Mouse (Mus musculus): Measurements from ENCODE around the gene Spag9. TPM values are rescaled to one million over a fixed set of nuclear protein-coding genes. Genes with fewer than 3 reads are reported as not detected.

Gene Spag9
- 74.9 and 93.0 TPM in 2 replicates for polyA plus RNA-seq (2012; rRNA removed)

DNA sequence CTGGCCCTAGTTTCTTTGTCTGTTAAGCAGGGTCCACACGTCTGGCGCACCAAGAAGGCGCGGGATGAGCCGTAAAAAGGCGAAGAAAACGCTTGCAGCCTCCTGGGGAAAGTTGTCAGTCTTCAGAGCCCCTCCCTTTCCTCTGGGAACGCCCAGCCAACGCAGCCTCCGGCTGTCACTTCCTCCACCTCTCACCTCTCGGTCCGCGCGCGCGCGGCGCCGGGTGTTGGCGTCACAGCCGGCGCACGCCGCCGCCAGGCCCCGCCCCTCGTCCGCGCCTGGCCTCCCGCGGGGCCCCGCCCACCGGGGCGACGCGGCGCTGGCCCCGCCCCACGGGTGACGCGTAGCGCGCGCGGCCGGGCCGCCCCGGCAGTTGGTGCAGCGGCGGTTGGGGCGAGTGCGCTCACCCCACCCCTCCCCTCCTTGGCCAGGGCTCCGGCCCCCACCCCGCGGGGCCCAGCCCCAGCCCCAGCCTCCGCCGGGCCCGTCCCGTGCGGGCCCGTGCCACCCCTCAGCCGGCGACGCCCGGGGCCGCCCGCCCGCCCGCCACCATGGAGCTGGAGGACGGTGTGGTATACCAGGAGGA, at the start of gene Spag9:
Gene Spag9 (plus strand): TSS at position 372 of the 586 bp plus-strand sequence.

GRCm38 (mm10) chr11:93956159-93956558, 39.7 kb upstream of the Spag9 start, which contains the start of gene Nme2:
Nme2 (minus strand) TSS chr11:93956259.

GRCm38 (mm10) chr11:93968005-93968847, 27.7 kb upstream of the Spag9 start, which contains the start of the genes Gm20390 and Nme1:
Gm20390 (minus strand) TSS chr11:93968293.
Nme1 (minus strand) TSS chr11:93968521.

Other genes starting within 250 kb of the Spag9 start
- 29.0 and 42.0 TPM in 2 replicates for gene Utp18, start 110.3 kb upstream of the Spag9 start, polyA plus RNA-seq (2012; rRNA removed)
- gene Mbtd1, start 110.2 kb upstream of the Spag9 start, polyA plus RNA-seq (2012; rRNA removed): 49.2 and 62.0 TPM in 2 replicates
- 111 and 317 TPM in 2 replicates for gene Nme2, start 39.8 kb upstream of the Spag9 start, polyA plus RNA-seq (2012; rRNA removed)
- gene Gm20390, start 27.8 kb upstream of the Spag9 start, polyA plus RNA-seq (2012; rRNA removed): 228 and 431 TPM in 2 replicates
- gene Nme1, start 27.6 kb upstream of the Spag9 start, polyA plus RNA-seq (2012; rRNA removed): 263 and 406 TPM in 2 replicates
- 17.7 and 22.7 TPM in 2 replicates for gene Tob1, start 215.4 kb downstream of the Spag9 start, polyA plus RNA-seq (2012; rRNA removed)
- 2.9 and 6.1 TPM in 2 replicates for gene Wfikkn2, start 249.9 kb downstream of the Spag9 start, polyA plus RNA-seq (2012; rRNA removed)